Mouse (Mus musculus) hematopoietic stem cell, adult 5-6 weeks (primary cell): ENCODE results near the gene Prss29. TPM values are rescaled to one million over a fixed set of nuclear protein-coding genes. Genes with fewer than 3 reads are reported as not detected.

Experiments used
- ATAC-seq, 2 experiments: fragments of 125-278 bp in 1 of 2; replicated peaks in 1 of 2; 2 replicates each; pipeline ENCODE4 v1.8.0; 2016 to 2017; ENCODE audit warnings: inconsistent platforms in 2 of 2, mild to moderate bottlenecking in 2 of 2, moderate number of reproducible peaks in 2 of 2, low read depth in 1 of 2, moderate TSS enrichment in 1 of 2; ENCODE audit not compliant: low FRiP score in 2 of 2, poor library complexity in 2 of 2, severe bottlenecking in 2 of 2, insufficient read depth in 1 of 2, low TSS enrichment in 1 of 2
- total RNA-seq: library from RNA; stranded (forward); fragments of 172-1452, 232-1000 nt; gene quantifications from 2 replicates; pipeline ENCODE4 v1.2.3, GENCODE M21; 2017

Prss29 gene
- total RNA-seq, 1 experiment from 2014 or later: not detected

DNA sequence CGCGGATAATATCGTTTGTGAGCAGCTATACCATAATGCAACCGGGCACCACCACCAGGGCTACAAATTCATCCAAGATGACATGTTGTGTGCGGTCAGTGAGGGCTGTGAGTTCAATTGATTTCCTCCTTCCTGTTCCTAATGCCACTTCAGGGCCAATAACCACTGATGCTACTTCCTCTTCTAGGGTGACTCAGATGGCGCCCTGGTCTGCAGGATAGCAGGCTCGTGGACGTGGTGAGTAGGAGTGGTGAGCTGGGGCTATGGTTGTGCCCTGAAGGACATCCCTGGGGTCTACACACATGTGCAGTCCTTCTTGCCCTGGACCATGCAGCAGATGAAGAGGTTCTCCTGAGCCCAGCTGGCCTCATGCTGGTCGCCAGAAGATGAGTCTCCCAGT, 13.9 kb downstream of the Prss29 start:
- peak; percentile 55 to 58; a peak in 3 of 4 replicates for ATAC-seq

DNA sequence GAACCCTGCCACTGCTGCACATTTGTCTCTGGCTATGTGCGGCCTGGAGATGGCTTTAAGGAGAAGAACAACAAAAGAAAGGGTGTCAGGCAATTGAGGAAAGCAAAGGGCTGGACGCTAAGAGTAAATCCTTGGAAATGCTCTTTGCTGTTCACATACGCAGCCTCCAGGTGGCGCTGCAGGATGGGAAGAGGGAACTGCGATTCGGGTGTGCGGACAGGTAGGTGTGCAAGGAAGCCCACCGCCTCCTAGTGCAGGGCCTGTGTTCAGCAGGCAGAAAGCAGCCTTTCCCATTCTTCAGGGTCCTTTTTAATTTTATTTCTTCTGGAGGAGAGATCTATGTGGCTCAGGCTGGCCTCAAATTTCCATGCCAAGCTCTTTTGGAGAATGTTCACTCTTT, 15.5 kb downstream of the Prss29 start:
- peak; percentile 44 to 46; a peak in 2 of 4 replicates for ATAC-seq

DNA sequence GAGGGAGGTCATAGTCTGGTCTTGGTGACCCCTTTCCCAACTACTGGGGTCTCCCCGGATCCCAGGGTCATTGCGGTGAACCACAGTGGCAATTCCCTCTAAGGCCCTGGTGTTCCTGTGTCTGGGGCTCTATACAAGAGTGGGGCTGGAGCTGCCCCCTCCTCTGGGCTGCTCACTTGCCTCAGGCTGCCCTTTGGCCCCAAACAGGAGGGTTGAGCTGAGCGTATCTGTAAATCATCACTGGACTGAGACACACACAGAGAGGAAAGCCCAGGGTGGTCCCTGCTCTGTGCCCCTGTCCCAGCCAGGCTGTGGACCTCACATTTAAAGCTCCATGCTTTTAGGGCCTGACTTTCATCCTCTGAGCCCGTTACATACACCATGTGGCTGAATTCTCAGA, 19.8 kb downstream of the Prss29 start:
- ATAC-seq: no peak

DNA sequence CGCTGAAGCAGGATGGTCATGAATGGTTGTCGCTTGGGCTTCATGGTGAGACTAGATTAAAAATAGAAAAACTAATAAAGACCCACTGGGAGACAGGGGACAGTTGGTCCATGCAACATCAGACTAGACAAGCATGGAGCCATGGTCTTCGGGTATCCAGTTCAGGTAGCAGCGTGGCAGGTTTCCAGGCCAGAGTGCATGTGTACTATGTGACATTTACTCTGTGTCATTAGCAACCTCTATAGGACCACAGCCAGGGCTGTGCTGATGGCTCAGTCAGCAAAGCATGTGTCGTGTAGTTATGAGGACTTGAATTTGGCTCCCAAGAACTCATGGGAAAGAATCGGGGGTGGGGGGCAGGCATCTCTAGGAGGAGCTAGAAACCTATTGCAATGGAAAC, 21.5 kb downstream of the Prss29 start:
- no peak for ATAC-seq

DNA sequence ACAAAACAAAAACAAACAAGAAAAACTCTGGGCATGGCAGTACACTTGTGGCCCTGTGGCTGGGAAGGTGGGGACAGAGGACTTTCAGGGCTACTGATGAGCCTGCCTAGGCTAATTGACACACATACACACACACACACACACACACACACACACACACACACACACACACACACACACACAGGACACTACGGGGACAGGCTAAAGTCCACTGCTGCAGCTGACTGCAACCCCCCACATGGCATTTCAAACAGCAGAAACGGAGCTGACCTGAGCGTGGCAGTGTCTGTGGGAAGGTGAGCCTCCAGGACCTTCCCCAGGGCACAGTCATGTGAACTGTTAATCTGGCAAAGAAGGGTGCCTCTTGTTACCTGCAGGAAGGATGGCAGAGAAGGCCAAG, 23.0 kb downstream of the Prss29 start:
- no peak for ATAC-seq

DNA sequence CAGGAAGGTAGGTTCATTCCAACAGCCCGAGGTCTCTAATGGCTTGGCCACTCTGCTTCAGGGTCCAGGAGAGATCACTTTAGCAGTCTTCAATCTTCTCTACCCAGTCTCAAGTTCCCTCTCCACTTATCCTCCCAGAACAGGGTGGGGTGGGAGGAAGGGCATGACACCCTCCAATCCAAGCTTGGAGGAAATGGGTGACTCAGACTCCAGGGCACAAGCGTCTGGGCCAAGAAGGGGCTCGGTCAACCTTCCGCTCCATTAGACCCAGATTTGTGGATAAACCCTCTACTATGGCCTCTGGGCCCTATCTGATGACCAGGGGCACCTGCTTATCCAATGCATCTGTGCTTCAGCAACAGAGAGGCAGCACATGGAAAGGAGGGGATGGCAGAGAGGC, 27.0 kb downstream of the Prss29 start, which contains the start of gene Tpsab1:
Gene Tpsab1, minus strand, starts transcription at position 101 of the 400 bp plus-strand sequence.
- ATAC-seq: no peak

DNA sequence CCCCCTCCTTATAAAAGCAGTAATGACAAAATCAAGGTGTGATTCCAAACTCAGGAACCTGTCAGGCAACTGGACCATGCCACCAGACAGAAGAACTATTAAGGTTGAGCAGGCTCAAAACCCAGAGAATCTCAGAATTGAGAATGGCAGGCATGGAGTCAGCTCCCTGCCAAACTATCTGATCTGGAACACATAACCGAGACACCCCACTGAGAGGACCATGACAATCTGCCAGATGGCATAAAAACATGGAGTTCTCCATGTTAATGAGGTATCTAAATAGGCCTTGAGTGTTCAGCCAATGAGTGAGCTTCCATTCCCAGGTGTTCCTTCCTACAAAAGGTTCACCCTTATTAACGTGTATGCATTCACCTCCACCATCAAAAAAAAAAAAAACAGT, 42.8 kb downstream of the Prss29 start:
- ATAC-seq: no peak

DNA sequence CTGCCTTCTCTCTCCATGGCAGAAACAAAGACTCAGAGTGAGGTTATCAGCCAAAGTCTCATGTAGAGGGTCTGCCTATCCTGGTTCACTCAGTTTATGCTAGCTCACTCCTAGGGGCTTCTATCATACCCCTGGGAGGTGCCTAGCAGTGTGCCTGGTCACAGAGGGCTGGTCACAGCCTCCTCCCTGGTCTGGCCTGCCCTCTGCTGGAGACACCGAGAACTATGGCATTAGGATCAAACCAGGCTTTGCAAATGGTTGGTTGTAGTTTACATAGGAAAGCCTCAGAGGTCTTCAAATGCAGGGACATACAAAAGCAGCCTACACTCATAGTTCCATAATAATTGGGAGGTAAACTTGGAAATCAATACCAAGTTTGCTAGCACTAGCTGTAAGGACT, 45.3 kb downstream of the Prss29 start:
- peak in 1 of 2 experiments; percentile 71; a peak in 2 of 4 replicates for ATAC-seq

DNA sequence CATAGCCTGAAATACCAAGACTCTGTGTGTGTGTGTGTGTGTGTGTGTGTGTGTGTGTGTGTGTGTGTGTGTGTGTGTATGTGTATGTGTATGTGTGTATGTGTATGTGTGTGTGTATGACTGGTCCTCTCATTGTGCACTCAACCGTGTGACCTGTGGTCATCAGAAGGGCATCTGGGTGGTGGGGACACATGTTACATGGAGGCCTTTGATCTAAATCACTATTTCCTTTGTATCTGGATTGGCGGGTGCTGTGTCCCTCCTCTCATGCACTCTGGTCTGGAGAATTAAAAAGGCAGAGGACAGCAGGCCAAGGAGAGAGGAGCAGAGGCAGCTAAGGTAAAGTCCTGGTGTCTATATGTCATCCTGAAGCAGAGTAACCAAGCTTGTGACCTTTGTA, 47.6 kb downstream of the Prss29 start, which contains the start of gene Tpsb2:
Gene Tpsb2, plus strand, starts transcription at position 301 of the 400 bp plus-strand sequence.
- no peak for ATAC-seq

DNA sequence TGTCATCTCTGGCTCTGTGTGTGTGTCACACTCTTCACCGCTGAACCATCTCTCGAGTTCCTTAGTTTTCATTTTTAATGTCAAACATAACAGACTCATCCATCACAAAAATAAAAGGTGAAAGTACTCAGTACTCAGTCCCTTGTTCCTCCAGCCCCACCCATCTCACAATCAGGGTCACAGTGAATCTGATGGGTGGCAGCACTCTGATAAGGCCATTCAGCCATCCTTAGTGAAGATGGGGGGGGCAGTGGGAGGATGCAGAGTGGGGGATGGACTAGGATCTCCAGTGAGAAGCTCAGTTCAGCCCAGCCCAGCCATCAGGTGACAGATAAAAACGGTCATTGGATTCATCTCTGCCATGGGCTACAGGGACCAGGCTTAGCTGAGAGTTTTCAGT, 50.5 kb downstream of the Prss29 start, which contains the start of gene Tpsg1:
Gene Tpsg1, plus strand, starts transcription at position 301 of the 400 bp plus-strand sequence.
- no peak for ATAC-seq

Other genes with a start within 250 kb of the Prss29 start
- gene Tmem204, start 235.1 kb upstream of the Prss29 start, total RNA-seq: not detected in 2 replicates
- gene Telo2, start 202.7 kb upstream of the Prss29 start, total RNA-seq: 22.5 and 28.7 TPM in 2 replicates
- 0.40 TPM in 1 of 2 replicates, not detected in the other for gene Ptx4, start 197.9 kb upstream of the Prss29 start, total RNA-seq
- 7.0 and 7.7 TPM in 2 replicates for gene Clcn7, start 185.3 kb upstream of the Prss29 start, total RNA-seq
- not detected in 2 replicates for gene Ccdc154, start 156.2 kb upstream of the Prss29 start, total RNA-seq
- not detected in 2 replicates for gene Gm38655, start 143.2 kb upstream of the Prss29 start, total RNA-seq
- 13.3 and 18.7 TPM in 2 replicates for gene BC003965, start 134.1 kb upstream of the Prss29 start, total RNA-seq
- 11.6 and 14.4 TPM in 2 replicates for gene Unkl, start 130.3 kb upstream of the Prss29 start, total RNA-seq
- 16.6 and 21.9 TPM in 2 replicates for gene Gnptg, start 78.5 kb upstream of the Prss29 start, total RNA-seq
- 29.1 and 29.9 TPM in 2 replicates for gene Tsr3, start 78.5 kb upstream of the Prss29 start, total RNA-seq
- gene Baiap3, start 62.3 kb upstream of the Prss29 start, total RNA-seq: 1.3 and 1.8 TPM in 2 replicates
- 371 and 385 TPM in 2 replicates for gene Ube2i, start 44.0 kb upstream of the Prss29 start, total RNA-seq
- gene Prss34, start 20.3 kb upstream of the Prss29 start, total RNA-seq: 10.8 and 48.7 TPM in 2 replicates
- gene Prss28, start 10.0 kb upstream of the Prss29 start, total RNA-seq: not detected in 2 replicates
- gene Tpsab1, start 26.9 kb downstream of the Prss29 start, total RNA-seq: not detected in 2 replicates
- gene Tpsb2, start 47.7 kb downstream of the Prss29 start, total RNA-seq: not detected in 2 replicates
- not detected in 2 replicates for gene Tpsg1, start 50.6 kb downstream of the Prss29 start, total RNA-seq
- 0.74 TPM in 1 of 2 replicates, not detected in the other for gene Cacna1h, start 115.1 kb downstream of the Prss29 start, total RNA-seq
- gene Tekt4, start 136.0 kb downstream of the Prss29 start, total RNA-seq: not detected in 2 replicates
- gene Sstr5, start 178.6 kb downstream of the Prss29 start, total RNA-seq: not detected in 2 replicates